In the genomic region with DNA sequence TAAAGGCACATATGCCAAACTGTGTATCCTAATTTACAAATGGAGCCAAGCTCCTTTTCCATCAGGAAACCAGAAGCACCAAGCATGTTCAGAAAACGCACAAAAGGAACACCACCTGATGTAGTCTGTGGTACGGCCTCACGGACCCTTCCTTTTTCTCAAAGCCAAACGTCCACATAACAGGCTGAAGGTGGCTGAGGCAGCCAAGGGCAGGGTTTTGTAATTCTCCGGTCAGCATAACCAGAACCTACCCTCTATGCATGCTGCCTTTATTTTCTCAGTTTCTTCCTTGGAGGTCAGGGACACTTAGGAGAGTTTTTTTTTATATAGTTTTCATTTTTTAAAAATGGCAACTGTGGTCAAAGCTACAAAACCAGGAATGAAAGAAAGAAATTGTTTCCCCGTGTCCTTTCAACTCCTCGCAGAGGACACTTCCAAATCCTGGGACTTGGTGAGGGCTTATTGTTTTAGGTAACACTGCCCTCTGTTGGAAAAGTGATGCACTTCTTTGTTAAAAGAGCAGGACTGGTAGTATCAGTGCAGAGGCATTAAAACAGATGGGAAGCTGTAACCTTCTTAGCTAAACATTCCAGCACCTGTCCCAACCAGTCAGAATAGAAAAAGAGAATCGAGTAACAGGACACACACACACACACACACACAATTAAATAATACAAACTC, we compare ENCODE assay signal across 8 mouse cellular contexts.
DNase-seq lines count a peak whose midpoint lies in the region; ATAC-seq lines count a peak whose summit lies in the region.

No protein-coding gene starts in this region.

- 42% methylated on average over 8 of the region's 8 CpGs for WGBS in forebrain, embryonic 12.5 days
- 45% methylated on average over 8 of the region's 8 CpGs for WGBS in kidney, embryonic 14.5 days

- no peak overlapping the region for H3K4me3 ChIP-seq in forebrain, embryonic 12.5 days (replicated peaks)
- H3K4me3 ChIP-seq in kidney, embryonic 14.5 days (ENCODE audit: low read length), result no peak overlapping the region

- no peaks in the 10 kb centered on the region for H3K9me3 ChIP-seq in forebrain, embryonic 12.5 days
- no peaks in the 10 kb centered on the region for H3K9me3 ChIP-seq in kidney, embryonic 14.5 days (ENCODE audit: control insufficient read depth, low read length)

- no peak overlapping the region for H3K4me2 ChIP-seq in forebrain, embryonic 12.5 days
- no peak overlapping the region for H3K4me2 ChIP-seq in kidney, embryonic 14.5 days (replicated peaks; ENCODE audit: low read depth, low read length)

- no peaks in the 10 kb centered on the region for H3K4me1 ChIP-seq in forebrain, embryonic 12.5 days
- H3K4me1 ChIP-seq in kidney, embryonic 14.5 days (ENCODE audit: control insufficient read depth, insufficient read depth, low read length), result no peaks in the 10 kb centered on the region

- H3K27ac ChIP-seq in forebrain, embryonic 12.5 days, result no peak overlapping the region
- H3K27ac ChIP-seq in kidney, embryonic 14.5 days (ENCODE audit: low read depth, low read length), result no peak overlapping the region

- peak; percentile 42 to 49 for DNase-seq in right cerebral cortex, postnatal 10 days (ENCODE audit: low spot score in 2 of 2)
- DNase-seq in right cerebral cortex, postnatal 14 days, result no peak
- peak; percentile 83 for DNase-seq in brain, adult 2 months (ENCODE audit: low read depth, low spot score)
- peak; percentile 35 for DNase-seq in lung, postnatal 10 days
- DNase-seq in gastrocnemius, postnatal 14 days, result no peak

- intact Hi-C loops in gastrocnemius, postnatal 14 days (cut with DNase I; ENCODE audit: low total_unique reads), result no loop called here

- no peak overlapping the region for H3K9ac ChIP-seq in forebrain, embryonic 12.5 days
- H3K9ac ChIP-seq in kidney, embryonic 14.5 days (ENCODE audit: low read depth, low read length), result no peak overlapping the region

- ATAC-seq in forebrain, embryonic 12.5 days (ENCODE audit: low FRiP score), result peak; percentile 92
- ATAC-seq in kidney, embryonic 14.5 days (ENCODE audit: low FRiP score, low TSS enrichment), result peak; percentile 90
- ATAC-seq in monocyte, adult 5-6 weeks (replicated peaks; ENCODE audit: insufficient number of reproducible peaks, low FRiP score, low TSS enrichment, poor library complexity, severe bottlenecking), result no peak

- H3K27me3 ChIP-seq in forebrain, embryonic 12.5 days, result no peaks in the 10 kb centered on the region
- no peaks in the 10 kb centered on the region for H3K27me3 ChIP-seq in kidney, embryonic 14.5 days (ENCODE audit: control insufficient read depth, insufficient read depth, low read length)

- no peaks in the 10 kb centered on the region for H3K36me3 ChIP-seq in forebrain, embryonic 12.5 days (replicated peaks)
- no peaks in the 10 kb centered on the region for H3K36me3 ChIP-seq in kidney, embryonic 14.5 days (ENCODE audit: control insufficient read depth, insufficient read depth, low read length)

Comparison
In these comparisons a context has a peak if more than half of its experiments do, and no peak if none do; other contexts are left out.
1. DNase-seq: peak in right cerebral cortex, postnatal 10 days (2 of 2), brain, adult 2 months (single experiment) and lung, postnatal 10 days (single experiment); none in right cerebral cortex, postnatal 14 days (single experiment) and gastrocnemius, postnatal 14 days (single experiment).